Mouse (Mus musculus) liver, embryonic 14.5 days (tissue): ENCODE measurements around the gene Tmcc1. TPM values are rescaled to one million over a fixed set of nuclear protein-coding genes. Genes with fewer than 3 reads are reported as not detected.

Experiments used
- ATAC-seq: fragments of 200-750 bp; cut with Nextera tagmentation; 2 replicates; pipeline ENCODE4 v1.8.0; 2017; ENCODE audit warnings: moderate number of reproducible peaks, mild to moderate bottlenecking, moderate library complexity; ENCODE audit not compliant: insufficient read depth
- DNase-seq, 3 experiments: peaks; one replicate each; pipeline ENCODE4 v3.0.0-alpha.2; 2012 to 2013; ENCODE audit warnings: low read depth in 3 of 3, low spot score in 3 of 3
- H3K27ac ChIP-seq: fragments of 300-500 bp; sonication (generic); 2 replicates; pipeline ENCODE4 v1.5.1; 2014; ENCODE audit warnings: moderate library complexity, mild to moderate bottlenecking, control low read depth, inconsistent platforms
- H3K27me3 ChIP-seq: fragments of 300-500 bp; sonication (generic); 2 replicates; pipeline ENCODE4 v1.6.1; 2014; ENCODE audit warnings: mild to moderate bottlenecking, low read length, moderate library complexity; ENCODE audit not compliant: control insufficient read depth, insufficient read depth
- H3K36me3 ChIP-seq: fragments of 300-500 bp; sonication (generic); replicated peaks from 2 replicates; pipeline ENCODE4 v1.6.1; 2014; ENCODE audit warnings: low read depth; ENCODE audit not compliant: control insufficient read depth, insufficient read depth
- H3K4me1 ChIP-seq, 2 experiments: fragments of 200-500 bp in 1 of 2; fragments of 300-500 bp in 1 of 2; sonication (generic) in 1 of 2; replicated peaks; 2 replicates each; pipeline ENCODE4 v1.6.1; 2012 to 2014; ENCODE audit warnings: antibody characterized with exemption in 1 of 2, inconsistent platforms in 1 of 2, low read length in 1 of 2; ENCODE audit not compliant: control insufficient read depth in 2 of 2, insufficient read depth in 2 of 2
- H3K4me2 ChIP-seq: fragments of 300-500 bp; sonication (generic); 2 replicates; pipeline ENCODE4 v1.6.1; 2014; ENCODE audit warnings: low read depth, mild to moderate bottlenecking, control low read depth, moderate library complexity
- H3K4me3 ChIP-seq, 2 experiments: fragments of 200-500 bp in 1 of 2; fragments of 300-500 bp in 1 of 2; sonication (generic) in 1 of 2; 2 replicates each; pipeline ENCODE4 v1.5.1; 2012 to 2014; ENCODE audit warnings: low read depth in 2 of 2, low read length in 2 of 2, mild to moderate bottlenecking in 2 of 2, control low read depth in 1 of 2, inconsistent platforms in 1 of 2, moderate library complexity in 1 of 2; ENCODE audit not compliant: insufficient read depth in 1 of 2
- H3K9ac ChIP-seq: fragments of 300-500 bp; sonication (generic); replicated peaks from 2 replicates; pipeline ENCODE4 v1.6.1; 2014; ENCODE audit warnings: mild to moderate bottlenecking, control low read depth, moderate library complexity
- H3K9me3 ChIP-seq: fragments of 300-500 bp; sonication (generic); 2 replicates; pipeline ENCODE4 v1.6.1; 2016; ENCODE audit warnings: low read length, mixed read lengths; ENCODE audit not compliant: control insufficient read depth
- CTCF ChIP-seq: IDR thresholded peaks from 2 replicates; pipeline ENCODE4 v1.5.1; 2016; ENCODE audit warnings: antibody characterized with exemption, low read depth, control low read depth
- EP300 ChIP-seq: IDR thresholded peaks from 2 replicates; pipeline ENCODE4 v1.6.1; 2016; ENCODE audit warnings: antibody characterized with exemption, low read depth
- WGBS: fragments of 180-500 bp; shearing (Covaris S2); extraction: QIAGEN DNeasy Blood & Tissue Kit; methylation state at CpG from one replicate; pipeline ENCODE4 v1.1.7; 2014; ENCODE audit not compliant: insufficient replicate concordance; 5-methylcytosine and 5-hydroxymethylcytosine counted together
- polyA plus RNA-seq, 2 experiments: library from polyadenylated mRNA; depleted of rRNA in 1 of 2; stranded (reverse) in 1 of 2; unstranded in 1 of 2; fragments of >200 nt; fragmentation: Nextera tagmentation in 1 of 2; extraction: Ambion mirVana in 1 of 2; gene quantifications; 2 replicates each; pipeline versions ENCODE4 v1.2.1 to v1.2.3; 2012 to 2014

Gene Tmcc1
- polyA plus RNA-seq, 2 experiments: 2.6 to 3.2 TPM

GRCm38 (mm10) chr6:116002311-116003104 is 190.8 kb downstream of the Tmcc1 start:
- DNase-seq: no peak
- H3K4me2 ChIP-seq: no peak overlapping the region
- H3K27ac ChIP-seq: no peak overlapping the region
- no peak overlapping the region for H3K9ac ChIP-seq
- TF ChIP-seq EP300 (no peak), CTCF (no peak)
- H3K27me3 ChIP-seq: no peaks in the 10 kb centered on the region
- H3K4me1 ChIP-seq: peaks cover 8 to 19% of the 10 kb centered on the region in 2 experiments
- no peaks in the 10 kb centered on the region for H3K9me3 ChIP-seq
- WGBS: 32% methylated on average over 12 of the region's 12 CpGs
- no peak overlapping the region for H3K4me3 ChIP-seq
- peak; percentile 27; the same call in 1 of the 2 replicates for ATAC-seq
- H3K36me3 ChIP-seq: no peaks in the 10 kb centered on the region

- DNase-seq (no peak), ATAC-seq (no peak)
- TF ChIP-seq EP300 (no peak), CTCF (no peak)
- H3K4me3 ChIP-seq: no peak overlapping the region
- H3K9me3 ChIP-seq: no peaks in the 10 kb centered on the region
- H3K27me3 ChIP-seq: peaks cover 3% of the 10 kb centered on the region; the same call in 1 of the 2 replicates
- H3K27ac ChIP-seq: no peak overlapping the region
- 60% methylated on average over 5 of the region's 5 CpGs for WGBS
- H3K36me3 ChIP-seq: no peaks in the 10 kb centered on the region
- H3K9ac ChIP-seq: no peak overlapping the region
- no peak overlapping the region for H3K4me2 ChIP-seq
- H3K4me1 ChIP-seq: peaks cover 8 to 20% of the 10 kb centered on the region in 2 experiments
These were observed 192.4 kb downstream of the Tmcc1 start for GRCm38 (mm10) chr6:116000851-116001250.

GRCm38 (mm10) chr6:115999227-115999626 is 194.1 kb downstream of the Tmcc1 start:
- H3K27me3 ChIP-seq: peaks cover 8% of the 10 kb centered on the region
- TF ChIP-seq CTCF (no peak), EP300 (no peak)
- ATAC-seq: no peak
- no peak overlapping the region for H3K27ac ChIP-seq
- H3K4me1 ChIP-seq: peaks cover 8 to 17% of the 10 kb centered on the region in 2 experiments
- WGBS: 56% methylated on average over 2 of the region's 2 CpGs
- no peak for DNase-seq
- H3K9ac ChIP-seq: no peak overlapping the region
- H3K4me3 ChIP-seq: no peak overlapping the region
- no peaks in the 10 kb centered on the region for H3K9me3 ChIP-seq
- no peaks in the 10 kb centered on the region for H3K36me3 ChIP-seq
- no peak overlapping the region for H3K4me2 ChIP-seq

- peaks cover 5 to 13% of the 10 kb centered on the region in 2 experiments for H3K4me1 ChIP-seq
- 66% methylated on average over 7 of the region's 7 CpGs for WGBS
These were observed 194.5 kb downstream of the Tmcc1 start for GRCm38 (mm10) chr6:115998758-115999157.

GRCm38 (mm10) chr6:115997726-115998311 is 195.5 kb downstream of the Tmcc1 start:
- no peak for DNase-seq
- ATAC-seq: no peak
- Histone ChIP-seq H3K4me1 (peaks cover 0 to 8% of the 10 kb centered on the region in 2 experiments; a peak in 2 of 4 replicates), H3K4me3 (no peak overlapping the region), H3K36me3 (no peaks in the 10 kb centered on the region), H3K4me2 (no peak overlapping the region), H3K27ac (no peak overlapping the region), H3K27me3 (peaks cover 22% of the 10 kb centered on the region), H3K9me3 (no peaks in the 10 kb centered on the region), H3K9ac (no peak overlapping the region)
- whole genome bisulfite sequencing: 34% methylated on average over 3 of the region's 3 CpGs
- TF ChIP-seq CTCF: no peak
- TF ChIP-seq EP300: no peak

More at GRCm38 (mm10) chr6:115998758-115999157, 194.5 kb downstream of the Tmcc1 start:
- Histone ChIP-seq H3K9ac (no peak overlapping the region), H3K9me3 (no peaks in the 10 kb centered on the region), H3K36me3 (no peaks in the 10 kb centered on the region), H3K27me3 (peaks cover 12% of the 10 kb centered on the region), H3K4me2 (no peak overlapping the region), H3K27ac (no peak overlapping the region), H3K4me3 (no peak overlapping the region)
- ATAC-seq (no peak), DNase-seq (no peak)
- TF ChIP-seq EP300 (no peak), CTCF (no peak)
